Mouse (Mus musculus) cerebellum, postnatal 10 days (tissue): ENCODE data around the gene Acbd4.

ENCODE experiments used
- DNase-seq, 2 experiments: peaks; one replicate each; pipeline ENCODE4 v3.0.0; 2021; ENCODE audit warnings: mixed read lengths in 2 of 2

Gene Acbd4

GRCm38 (mm10) chr11:103142441-103143182 is 41.1 kb downstream of the Acbd4 start:
- DNase-seq: peak; percentile 90 to 92

- peak; percentile 51 to 61 for DNase-seq
These were observed 43.1 kb downstream of the Acbd4 start for GRCm38 (mm10) chr11:103144309-103145285.

DNA sequence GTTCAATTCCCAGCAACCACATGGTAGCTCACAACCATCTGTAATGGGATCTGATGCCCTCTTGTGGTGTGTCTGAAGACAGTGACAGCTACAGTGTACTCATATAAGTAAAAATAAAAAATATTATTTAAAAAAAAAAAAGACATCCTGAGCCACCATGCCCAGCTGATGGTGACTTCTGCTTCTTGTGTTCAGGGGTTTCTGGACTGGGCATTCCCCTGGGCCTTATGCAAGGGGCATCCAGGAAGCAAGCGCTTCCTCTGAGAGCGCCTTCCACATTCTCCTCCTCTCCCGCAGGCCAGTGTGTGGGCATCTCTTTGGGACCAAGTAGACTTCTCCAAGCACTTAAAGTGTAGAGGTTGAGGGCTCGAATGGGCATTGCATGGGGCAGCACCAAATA is 44.9 kb downstream of the Acbd4 start:
- DNase-seq: no peak

- no peak for DNase-seq
These were observed 46.3 kb downstream of the Acbd4 start for GRCm38 (mm10) chr11:103147766-103148165.

GRCm38 (mm10) chr11:103149771-103150170 is 48.3 kb downstream of the Acbd4 start:
- no peak for DNase-seq

DNA sequence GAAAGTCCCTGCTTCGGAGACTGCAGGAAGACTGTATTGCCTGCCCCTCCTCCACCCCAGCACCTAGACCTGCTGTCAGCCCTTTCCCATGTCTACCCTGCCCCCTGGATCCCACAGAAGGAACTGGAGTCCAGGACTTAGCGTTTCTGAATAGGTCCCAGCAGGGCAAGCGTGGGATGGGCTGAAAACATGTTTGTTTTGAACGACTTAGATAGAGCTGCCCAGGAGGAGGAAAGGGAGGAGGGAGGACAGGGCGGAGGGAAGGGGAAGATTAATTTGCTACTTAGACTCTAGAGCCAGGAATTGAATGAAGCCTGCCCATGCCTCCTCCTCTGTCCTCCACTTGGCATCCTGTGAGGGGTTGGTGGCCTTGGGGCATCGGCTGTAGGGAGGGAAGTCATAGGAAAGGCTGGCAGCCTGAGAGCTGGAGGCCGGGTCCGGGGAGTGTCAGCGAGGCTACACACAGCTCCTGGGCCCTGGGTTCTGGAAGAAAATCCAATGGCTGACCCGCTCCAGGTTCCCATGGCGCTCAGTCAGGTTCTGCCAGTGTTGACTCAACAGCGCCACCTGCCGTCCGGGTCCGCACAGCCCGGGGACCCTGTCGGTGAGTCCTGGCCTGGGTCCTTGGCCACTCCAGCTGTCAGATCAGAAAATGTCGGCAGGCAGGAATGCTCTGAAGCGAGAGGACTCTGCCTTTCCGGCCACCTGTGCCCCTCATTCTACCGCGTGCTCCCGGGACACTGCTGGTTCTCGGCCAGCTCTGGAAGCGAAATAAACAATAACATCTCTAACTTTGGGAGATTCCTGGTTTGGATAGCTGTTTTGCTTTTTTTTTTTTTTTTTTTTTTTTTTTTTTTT is 57.4 kb downstream of the Acbd4 start:
- peak; percentile 99 for DNase-seq

- no peak for DNase-seq
These were observed 59.3 kb downstream of the Acbd4 start for GRCm38 (mm10) chr11:103160738-103161137.

- DNase-seq: no peak
These were observed 60.0 kb downstream of the Acbd4 start for GRCm38 (mm10) chr11:103161449-103161848.
